Mouse (Mus musculus) regulatory T cell (primary cell): ENCODE results near the gene Tnfsfm13.

Experiments
- in situ Hi-C: fragments of 300-600 bp; cut with MboI, MseI; formaldehyde crosslinking; loops from one replicate; pipeline ENCODE4 v1.15.1; 2025; ENCODE audit warnings: high pct_unique_total_duplicates

Tnfsfm13 gene

GRCm38 (mm10) chr11:69681314-69682208 is 14.3 kb downstream of the Tnfsfm13 start, which contains the start of gene Senp3:
Senp3 (minus strand) TSS chr11:69682084.
- in situ Hi-C loops, result no loop called here

- in situ Hi-C loops, result no loop called here
These were observed 15.6 kb downstream of the Tnfsfm13 start for GRCm38 (mm10) chr11:69680136-69680855.

DNA sequence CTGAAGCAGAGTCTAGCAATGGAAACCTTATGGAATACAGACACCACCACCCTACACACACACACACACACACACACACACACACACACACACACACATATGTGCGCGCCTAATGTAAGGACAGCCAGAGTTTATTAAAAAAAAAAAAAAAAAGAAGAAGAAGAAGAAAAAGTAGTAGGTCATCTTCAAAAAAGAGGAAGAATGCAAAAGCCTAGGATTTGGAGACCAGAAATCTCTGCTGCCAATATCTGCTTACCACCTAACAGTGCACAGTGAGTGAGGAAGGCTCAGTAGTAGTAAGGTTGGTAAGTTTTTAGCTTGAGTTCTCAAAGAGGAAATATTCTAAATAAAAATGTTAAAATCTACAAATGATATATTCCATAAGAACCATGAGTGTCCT is 16.8 kb downstream of the Tnfsfm13 start:
- in situ Hi-C loops, result no loop called here

DNA sequence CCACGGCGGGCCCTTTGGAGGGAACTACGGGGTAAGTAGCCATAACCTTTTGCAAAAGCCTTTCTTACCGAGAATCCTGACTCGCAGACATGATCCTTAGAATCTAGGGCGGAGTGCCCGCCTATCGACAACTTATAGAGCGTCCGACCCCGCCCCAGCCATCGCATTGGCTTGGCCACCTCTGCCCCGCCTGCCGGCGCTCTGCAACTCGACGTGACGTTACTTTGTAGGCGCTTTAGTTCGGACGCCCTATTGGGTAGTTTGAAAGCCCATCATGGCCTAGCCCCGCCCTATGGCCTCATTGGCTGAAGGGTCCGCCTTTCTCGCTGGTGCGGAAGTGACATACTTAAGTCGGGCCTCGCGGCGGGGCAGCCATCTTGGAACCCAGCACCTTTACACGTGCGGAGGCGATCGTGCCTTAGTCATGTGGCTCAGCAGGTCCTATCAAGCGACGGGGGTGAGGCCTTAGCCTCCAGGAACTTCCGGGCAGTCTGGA is 23.6 kb downstream of the Tnfsfm13 start, which contains the start of gene Eif4a1:
TSS of gene Eif4a1 (minus strand) at position 213 of the 496 bp plus-strand sequence.
- in situ Hi-C loops, result no loop called here

DNA sequence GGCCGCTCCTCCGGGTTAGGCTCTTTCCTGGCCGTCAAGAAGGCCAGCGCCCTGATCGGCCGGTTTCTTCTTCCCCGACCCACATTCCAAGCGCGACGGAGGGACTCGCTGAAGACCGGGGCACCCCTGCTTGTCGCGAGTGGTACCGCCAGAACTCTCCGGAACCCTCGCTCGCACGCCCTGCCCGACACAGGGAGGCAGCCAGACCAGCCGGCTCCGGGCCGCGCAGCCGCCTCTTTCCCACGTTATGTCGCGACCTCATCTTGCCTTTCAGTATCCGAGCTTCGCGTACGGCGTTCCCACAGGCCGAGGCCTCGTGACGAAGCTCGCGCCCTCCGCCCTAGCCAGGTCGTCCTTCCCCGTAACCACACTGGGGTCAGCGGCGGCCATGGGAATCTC is 24.2 kb downstream of the Tnfsfm13 start:
- in situ Hi-C loops, result no loop called here

DNA sequence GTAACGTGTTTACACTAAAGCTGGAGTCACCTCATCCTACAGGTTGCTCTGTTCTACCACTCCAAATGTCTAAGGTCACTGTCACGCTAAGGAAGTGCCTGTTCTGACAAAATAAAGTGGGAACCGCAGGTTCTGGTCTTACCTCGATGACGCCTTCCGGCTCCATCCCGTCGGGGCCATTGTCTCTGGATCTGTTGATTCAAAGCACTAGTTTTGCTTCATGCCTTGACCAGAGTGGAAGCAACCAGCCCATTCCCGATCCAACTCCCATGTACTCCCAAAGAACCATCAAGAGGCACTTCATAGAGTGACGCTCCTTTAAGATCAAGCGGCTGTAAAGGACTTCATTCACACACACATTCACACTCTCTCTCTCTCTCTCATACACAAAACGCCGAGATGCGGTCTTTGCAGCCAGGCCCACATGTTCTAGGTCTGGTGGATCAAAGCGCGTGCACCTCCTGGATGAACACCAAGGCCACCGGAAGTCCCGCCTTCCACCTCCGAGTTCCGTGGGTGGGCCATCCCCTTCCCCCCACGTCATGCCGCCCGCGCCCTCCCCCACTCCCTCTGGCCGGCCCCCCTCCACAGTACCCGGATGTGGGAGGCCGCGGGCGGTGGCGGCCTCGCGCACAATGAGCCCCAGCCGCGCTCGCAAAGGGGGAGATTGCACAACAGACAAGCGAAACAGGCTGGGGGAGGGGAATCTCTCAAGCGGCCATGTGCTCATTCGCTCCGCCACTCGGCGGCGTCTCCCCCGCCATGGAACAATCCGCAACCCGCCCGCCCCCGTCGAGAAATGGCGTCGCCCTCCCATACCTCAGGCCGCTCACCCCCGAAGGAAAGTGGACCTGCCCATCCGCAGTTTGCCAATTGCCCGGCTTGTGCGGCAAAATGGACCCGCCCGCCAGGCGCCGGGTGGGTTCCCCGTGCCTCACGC is 24.8 kb downstream of the Tnfsfm13 start:
- in situ Hi-C loops, result no loop called here

DNA sequence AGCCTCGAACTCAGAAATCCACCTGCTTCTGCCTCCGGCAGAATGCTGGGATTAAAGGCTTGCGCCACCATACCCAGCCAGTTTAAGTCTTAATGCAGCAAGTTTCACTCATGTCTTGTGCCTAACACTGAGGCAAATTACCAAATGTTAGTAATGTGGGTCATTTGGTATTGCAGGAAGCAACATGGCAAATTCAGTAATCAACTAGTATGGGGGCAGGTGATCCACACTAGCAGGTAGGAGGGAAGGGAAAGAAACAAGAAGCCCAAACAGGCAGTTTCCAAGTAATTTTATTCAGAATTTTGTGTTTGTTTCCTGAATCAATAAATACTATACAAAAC is 29.3 kb downstream of the Tnfsfm13 start:
- in situ Hi-C loops, result loop anchor here (5.0 kb wide), 1 partner anchor 981 kb away; the partner anchor contains the start of genes Rnf167 and Slc25a11

- in situ Hi-C loops, result loop anchor here (5.0 kb wide), 1 partner anchor 981 kb away; the partner anchor contains the start of genes Rnf167 and Slc25a11
These were observed 29.8 kb downstream of the Tnfsfm13 start, which contains the start of gene Cd68 for GRCm38 (mm10) chr11:69665961-69666664. Cd68 (minus strand) TSS chr11:69666153.

DNA sequence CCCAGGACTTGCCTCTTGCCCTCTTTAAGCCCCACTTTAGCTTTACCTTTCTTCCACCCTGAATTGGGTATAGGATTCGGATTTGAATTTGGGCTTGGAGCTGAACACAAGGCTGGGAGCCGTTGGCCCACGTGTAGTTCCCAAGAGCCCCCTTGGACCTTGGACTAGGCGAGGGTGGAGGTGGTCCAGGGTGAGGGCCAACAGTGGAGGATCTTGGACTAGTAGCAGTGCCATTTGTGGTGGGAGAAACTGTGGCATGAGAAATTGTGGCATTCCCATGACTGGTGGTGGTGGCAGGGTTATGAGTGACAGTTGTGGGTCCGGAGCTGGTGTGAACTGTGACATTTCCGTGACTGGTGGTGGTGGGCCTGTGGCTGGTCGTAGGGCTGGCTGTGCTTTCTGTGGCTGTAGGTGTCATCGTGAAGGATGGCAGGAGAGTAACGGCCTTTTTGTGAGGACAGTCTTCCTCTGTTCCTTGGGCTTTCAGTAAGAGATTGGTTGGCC is 30.4 kb downstream of the Tnfsfm13 start:
- in situ Hi-C loops, result loop anchor here (5.0 kb wide), 1 partner anchor 982 kb away; the partner anchor contains the start of genes Rnf167 and Slc25a11

DNA sequence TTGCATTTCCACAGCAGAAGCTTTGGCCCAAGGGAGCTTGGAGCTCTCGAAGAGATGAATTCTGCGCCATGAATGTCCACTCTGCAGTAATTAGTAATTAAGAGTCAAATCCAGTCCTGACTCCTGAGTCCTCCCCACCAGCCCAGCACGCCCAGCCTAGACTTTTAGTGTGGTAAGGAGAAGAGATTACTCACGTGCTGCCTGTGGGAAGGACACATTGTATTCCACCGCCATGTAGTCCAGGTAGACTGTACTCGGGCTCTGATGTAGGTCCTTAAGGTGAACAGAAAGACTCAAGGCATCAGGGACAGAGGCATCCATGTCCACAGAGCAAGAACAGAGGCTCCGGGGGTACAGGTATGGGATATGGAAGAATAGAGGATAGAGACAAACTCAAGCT is 31.1 kb downstream of the Tnfsfm13 start:
- in situ Hi-C loops, result loop anchor here (5.0 kb wide), 1 partner anchor 982 kb away; the partner anchor contains the start of genes Rnf167 and Slc25a11

DNA sequence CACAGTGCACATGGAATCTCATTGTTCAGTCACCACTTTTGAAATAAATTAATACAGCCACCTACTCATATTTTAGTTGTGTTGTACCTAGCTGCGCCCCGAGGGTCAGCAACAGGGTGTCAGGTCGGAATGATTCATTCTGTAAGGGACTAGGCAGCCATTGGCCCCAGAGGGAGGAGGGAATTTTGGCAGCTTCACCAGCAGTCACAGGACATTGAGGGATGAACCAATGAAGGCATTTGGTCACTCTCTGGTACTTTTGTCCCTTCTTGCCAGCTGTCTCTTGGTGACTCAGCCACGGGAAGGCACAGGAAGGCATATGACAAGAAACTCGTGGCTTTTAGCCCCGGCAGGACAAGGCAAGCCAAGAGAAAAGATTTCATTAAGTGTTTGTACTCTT is 32.1 kb downstream of the Tnfsfm13 start:
- in situ Hi-C loops, result no loop called here

DNA sequence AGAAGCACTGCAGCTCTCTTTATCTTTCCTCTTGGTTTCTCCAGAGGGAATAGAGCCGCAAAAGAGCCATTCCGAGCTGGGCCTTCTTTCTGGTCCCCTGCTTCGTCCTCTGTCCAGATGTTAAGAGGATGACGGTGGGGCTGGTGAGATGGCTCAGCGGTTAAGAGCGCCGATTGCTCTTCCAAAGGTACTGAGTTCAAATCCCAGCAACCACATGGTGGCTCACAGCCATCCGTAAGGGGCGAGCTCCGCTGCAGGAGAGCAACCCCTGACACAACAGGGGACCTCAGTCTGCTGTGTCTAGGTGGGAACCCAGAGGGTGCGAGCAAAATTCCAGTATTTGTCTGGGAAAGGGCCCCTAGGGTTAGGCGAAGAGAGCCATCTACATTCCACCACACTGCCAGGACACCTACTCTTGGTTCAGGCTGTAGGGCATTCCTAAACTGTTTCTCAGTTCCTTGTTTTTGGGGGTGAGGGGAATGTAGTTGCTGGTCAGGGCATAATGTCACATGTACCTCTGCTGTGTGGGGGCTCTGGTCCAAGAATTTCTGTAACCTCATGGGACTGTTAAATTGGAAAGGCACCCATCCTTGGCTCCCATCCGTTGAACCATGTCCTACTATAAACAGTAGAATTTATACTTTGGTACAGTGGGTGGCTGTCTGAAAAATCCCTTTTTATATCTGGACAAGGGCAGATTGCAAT is 32.8 kb downstream of the Tnfsfm13 start:
- in situ Hi-C loops, result no loop called here

- in situ Hi-C loops, result no loop called here
These were observed 33.5 kb downstream of the Tnfsfm13 start, which contains the start of gene Mpdu1 for GRCm38 (mm10) chr11:69662213-69662966. Mpdu1 (minus strand) TSS chr11:69662642.

DNA sequence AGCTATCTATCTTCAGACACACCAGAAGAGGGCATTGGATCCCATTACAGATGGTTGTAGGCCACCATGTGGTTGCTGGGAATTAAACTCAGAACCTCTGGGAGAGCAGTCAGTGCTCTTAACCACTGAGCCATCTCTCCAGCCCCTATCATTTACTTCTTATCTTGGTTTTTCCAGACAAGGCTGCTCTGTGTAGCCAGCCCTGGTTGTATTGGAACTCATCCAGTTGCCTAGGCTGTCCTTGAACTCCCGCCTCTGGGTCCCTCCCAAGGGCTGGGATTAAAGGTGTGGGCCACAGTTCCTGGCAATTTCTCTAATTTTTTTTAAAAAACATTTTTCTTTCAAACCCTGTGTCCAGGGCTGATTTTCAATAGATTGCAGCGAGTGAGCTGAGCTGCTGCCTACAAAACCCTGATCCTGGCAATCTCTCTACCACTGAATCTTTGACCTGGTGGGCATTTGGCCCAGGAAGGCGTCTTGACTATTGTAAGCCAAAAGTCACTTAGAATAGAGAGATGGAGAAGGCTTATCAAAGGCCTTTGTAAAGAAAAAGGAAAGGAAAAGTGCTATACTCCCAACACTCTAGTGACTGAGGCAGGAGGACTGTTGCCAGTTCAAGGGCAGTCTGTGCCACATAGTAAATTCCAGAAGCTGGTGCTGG is 34.5 kb downstream of the Tnfsfm13 start:
- in situ Hi-C loops, result no loop called here

DNA sequence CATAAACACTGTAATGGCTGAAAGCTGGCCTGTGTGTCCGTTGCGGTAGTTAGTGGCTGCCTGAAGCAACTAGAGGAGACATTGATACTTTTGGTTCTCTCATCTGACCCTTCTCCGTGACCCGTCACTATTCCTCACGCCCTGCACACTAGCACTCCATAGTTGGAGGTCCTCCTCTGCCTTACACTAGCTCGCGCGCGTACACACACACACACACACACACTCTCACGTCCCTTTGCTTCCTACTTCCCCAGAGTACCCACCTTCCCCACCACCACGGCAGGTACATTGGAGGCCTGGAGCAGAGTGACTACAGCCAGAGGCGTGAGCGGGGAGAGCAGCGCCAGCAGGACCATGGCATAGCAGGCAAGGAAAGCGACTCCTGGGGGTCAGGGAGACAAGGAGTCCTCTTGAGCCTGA is 38.4 kb downstream of the Tnfsfm13 start:
- in situ Hi-C loops, result loop anchor here (5.0 kb wide), 1 partner anchor 75 kb away; the partner anchor contains the start of genes Trp53 and Wrap53

- in situ Hi-C loops, result loop anchor here (5.0 kb wide), 1 partner anchor 75 kb away; the partner anchor contains the start of genes Trp53 and Wrap53
These were observed 39.1 kb downstream of the Tnfsfm13 start for GRCm38 (mm10) chr11:69656617-69657461.

GRCm38 (mm10) chr11:69656065-69656455 is 39.8 kb downstream of the Tnfsfm13 start:
- in situ Hi-C loops, result loop anchor here (5.0 kb wide), 1 partner anchor 74 kb away; the partner anchor contains the start of genes Trp53 and Wrap53
